Mouse (Mus musculus): ENCODE results near the gene Clcnkb.

Gene Clcnkb

GRCm38 (mm10) chr4:141357811-141358210 lies 58.0 kb downstream of the Clcnkb start:
- no peak for DNase-seq (ENCODE audit: low read depth, low spot score)

Data from brain, adult 2 months (tissue).